Mouse (Mus musculus) megakaryocyte, embryonic 14.5 days (primary cell): ENCODE data around the gene Il12b.

Experiments used
- FLI1 ChIP-seq: IDR thresholded peaks from 2 replicates; pipeline ENCODE4 v1.6.1; 2012; ENCODE audit warnings: low read length, inconsistent platforms, mixed read lengths
- GATA1 ChIP-seq: IDR thresholded peaks from 3 replicates; pipeline ENCODE4 v1.6.1; 2012; ENCODE audit warnings: mixed read lengths, low read length, inconsistent platforms, borderline replicate concordance

GRCm38 (mm10) chr11:44414605-44415004 is 14.7 kb downstream of the Il12b start:
- TF ChIP-seq FLI1 (no peak), GATA1 (no peak)
